In genomic region chr10:93888935-93889578, GRCm38 (mm10) we compare ENCODE assay signal across 8 mouse cellular contexts. TPM values are rescaled to one million over a fixed set of nuclear protein-coding genes. Genes with fewer than 3 reads are reported as not detected.
DNase-seq lines count a peak whose midpoint lies in the region; TF ChIP-seq lines count a peak whose summit lies in the region.

No protein-coding gene starts in this region.

- TF ChIP-seq CTCF in ES-Bruce4 (IDR thresholded peaks at IDR 0.05; ENCODE audit: low read depth, low read length): no peak
- 0 out of 2 replicates have a peak, but pooled peaks have one; percentile 6 for TF ChIP-seq CTCF in small intestine, adult 2 months (IDR thresholded peaks at IDR 0.05; ENCODE audit: extremely low read depth, insufficient read length, insufficient replicate concordance, low read depth, low read length)

- no peaks in the 10 kb centered on the region for H3K4me1 ChIP-seq in ES-Bruce4 (ENCODE audit: control insufficient read depth, insufficient read depth, low read length)
- no peaks in the 10 kb centered on the region for H3K4me1 ChIP-seq in small intestine, adult 2 months (ENCODE audit: control insufficient read depth, insufficient read depth, insufficient read length, low read length)

- peak overlapping the region; percentile 86 for H3K4me3 ChIP-seq in ES-Bruce4 (ENCODE audit: low read depth, low read length)
- peak overlapping the region; percentile 87 for H3K4me3 ChIP-seq in small intestine, adult 2 months (ENCODE audit: low read depth, low read length)

- H3K9me3 ChIP-seq in ES-Bruce4 (replicated peaks; ENCODE audit: control insufficient read depth, insufficient read depth, low read length, poor library complexity, severe bottlenecking): no peaks in the 10 kb centered on the region

- TF ChIP-seq POLR2A in ES-Bruce4 (IDR thresholded peaks at IDR 0.05; ENCODE audit: insufficient read depth, low read length): no peak
- TF ChIP-seq POLR2A in small intestine, adult 2 months (IDR thresholded peaks at IDR 0.05; ENCODE audit: low read depth, low read length): no peak

- no peak overlapping the region for H3K27ac ChIP-seq in ES-Bruce4 (ENCODE audit: insufficient read depth, low read length)
- peak overlapping the region; percentile 9; the same call in 1 of the 2 replicates for H3K27ac ChIP-seq in small intestine, adult 2 months (ENCODE audit: insufficient read depth, low read depth, low read length)

- no peak for TF ChIP-seq EP300 in ES-Bruce4 (IDR thresholded peaks at IDR 0.05; ENCODE audit: insufficient read depth, low read depth, low read length)

- H3K9ac ChIP-seq in ES-Bruce4 (ENCODE audit: low read depth, poor library complexity, severe bottlenecking): peak overlapping the region; percentile 76

- DNase-seq in adrenal gland, adult 2 months: peak; percentile 77
- DNase-seq in adrenal gland, postnatal 4 days (ENCODE audit: low spot score in 2 of 2): no peak
- DNase-seq in embryo, embryonic 11 days: peak; percentile 60
- DNase-seq in gastrocnemius, postnatal 4 days (ENCODE audit: low spot score in 2 of 2): peak; percentile 24 to 55
- DNase-seq in kidney, postnatal 10 days: peak; percentile 58
- DNase-seq in lung, postnatal 10 days: peak; percentile 50

- H3K36me3 ChIP-seq in ES-Bruce4 (ENCODE audit: control insufficient read depth, insufficient read depth, low read length, poor library complexity, severe bottlenecking): peaks cover 18% of the 10 kb centered on the region
- peaks cover 15% of the 10 kb centered on the region for H3K36me3 ChIP-seq in small intestine, adult 2 months (ENCODE audit: control insufficient read depth, insufficient read depth, low read length)

- under 1% methylated on average over 38 of the region's 38 CpGs for WGBS in small intestine, adult 2 months

- H3K27me3 ChIP-seq in ES-Bruce4 (ENCODE audit: control insufficient read depth, insufficient read depth, low read length, poor library complexity, severe bottlenecking): no peaks in the 10 kb centered on the region
- H3K27me3 ChIP-seq in small intestine, adult 2 months (ENCODE audit: control insufficient read depth, insufficient read depth, low read length): no peaks in the 10 kb centered on the region

RNA-seq across cellular contexts. Expression of gene Metap2, which starts 7.8 kb away (rescaled TPM):
- total RNA-seq in adrenal gland, adult 2 months (2021): 100 to 1,000 TPM; 156 to 171 TPM
- polyA plus RNA-seq in adrenal gland, adult 2 months (2012; rRNA removed): 24.1 and 36.3 TPM in 2 replicates
- 100 to 1,000 TPM; 217 to 253 TPM for total RNA-seq in adrenal gland, postnatal 4 days (2021)
- polyA plus RNA-seq in ES-Bruce4 (2011; ENCODE audit: insufficient read depth, insufficient read length, low read depth, missing spikeins): 293 and 328 TPM in 2 replicates
- 100 to 1,000 TPM; 173 to 183 TPM for total RNA-seq in gastrocnemius, postnatal 4 days (2021)
- polyA plus RNA-seq in small intestine, adult 2 months (2012; rRNA removed): 4.9 and 9.5 TPM in 2 replicates

RNA-seq across cellular contexts. Expression of gene Usp44, which starts 57.7 kb away (rescaled TPM):
- not detected for total RNA-seq in adrenal gland, adult 2 months (2021)
- not detected in 2 replicates for polyA plus RNA-seq in adrenal gland, adult 2 months (2012; rRNA removed)
- total RNA-seq in adrenal gland, postnatal 4 days (2021): under 1 TPM; 0.11 to 0.20 TPM
- 16.7 and 19.2 TPM in 2 replicates for polyA plus RNA-seq in ES-Bruce4 (2011; ENCODE audit: insufficient read depth, insufficient read length, low read depth, missing spikeins)
- under 1 TPM; 0.49 to 0.64 TPM for total RNA-seq in gastrocnemius, postnatal 4 days (2021)
- polyA plus RNA-seq in small intestine, adult 2 months (2012; rRNA removed): 0.16 TPM in 1 of 2 replicates, not detected in the other

Comparison
In these comparisons a context has a peak if more than half of its experiments do, and no peak if none do; other contexts are left out.
1. DNase-seq: peak in adrenal gland, adult 2 months (single experiment), embryo, embryonic 11 days (single experiment), gastrocnemius, postnatal 4 days (2 of 2), kidney, postnatal 10 days (single experiment) and lung, postnatal 10 days (single experiment); none in adrenal gland, postnatal 4 days (0 of 2).